Mouse (Mus musculus): Measurements from ENCODE around the gene Shc1.

Shc1 gene

GRCm38 (mm10) chr3:89390699-89391662, 27.3 kb upstream of the Shc1 start:
- DNase-seq: no peak

GRCm38 (mm10) chr3:89391663-89392511, 26.4 kb upstream of the Shc1 start:
- DNase-seq: no peak

- no peak for DNase-seq
Measured at GRCm38 (mm10) chr3:89392871-89393311, 25.4 kb upstream of the Shc1 start.

GRCm38 (mm10) chr3:89393605-89394004, 24.6 kb upstream of the Shc1 start:
- peak; percentile 98 for DNase-seq

- peak; percentile 76 for DNase-seq
Measured at GRCm38 (mm10) chr3:89394006-89394893, 24.0 kb upstream of the Shc1 start, which contains the start of gene Zbtb7b. Zbtb7b (minus strand) TSS chr3:89394776.

- peak; percentile 78 for DNase-seq
Measured at GRCm38 (mm10) chr3:89394894-89395256, 23.4 kb upstream of the Shc1 start.

- DNase-seq: no peak
Measured at GRCm38 (mm10) chr3:89395419-89395805, 22.8 kb upstream of the Shc1 start.

GRCm38 (mm10) chr3:89395806-89396653, 22.2 kb upstream of the Shc1 start:
- no peak for DNase-seq

GRCm38 (mm10) chr3:89396654-89397005, 21.6 kb upstream of the Shc1 start:
- DNase-seq: no peak

- DNase-seq: no peak
Measured at GRCm38 (mm10) chr3:89401329-89401728, 16.9 kb upstream of the Shc1 start.

- DNase-seq: no peak
Measured at GRCm38 (mm10) chr3:89402693-89403092, 15.6 kb upstream of the Shc1 start, which contains the start of gene Lenep. Lenep (minus strand) TSS chr3:89402793.

GRCm38 (mm10) chr3:89406887-89407286, 11.4 kb upstream of the Shc1 start:
- DNase-seq: no peak

- DNase-seq: no peak
Measured at GRCm38 (mm10) chr3:89408448-89408847, 9.8 kb upstream of the Shc1 start.

GRCm38 (mm10) chr3:89409701-89410100, 8.5 kb upstream of the Shc1 start:
- DNase-seq: no peak

GRCm38 (mm10) chr3:89410864-89411263, 7.4 kb upstream of the Shc1 start:
- no peak for DNase-seq

GRCm38 (mm10) chr3:89411490-89412393, 6.5 kb upstream of the Shc1 start, which contains the start of gene Flad1:
Flad1 (minus strand) TSS chr3:89411870.
- peak; percentile 100 for DNase-seq

- DNase-seq: no peak
Measured at GRCm38 (mm10) chr3:89416158-89416557, 2.1 kb upstream of the Shc1 start.

- no peak for DNase-seq
Measured at GRCm38 (mm10) chr3:89417131-89417530, 1.1 kb upstream of the Shc1 start.

- DNase-seq: no peak
Measured at GRCm38 (mm10) chr3:89417840-89418169, 438 bp upstream of the Shc1 start.

GRCm38 (mm10) chr3:89418861-89419250, 613 bp downstream of the Shc1 start:
- DNase-seq: no peak

GRCm38 (mm10) chr3:89419571-89419970, 1.3 kb downstream of the Shc1 start:
- DNase-seq: no peak
